Mouse (Mus musculus) heart, postnatal 14 days (tissue): ENCODE results near the gene Anapc11. TPM values are rescaled to one million over a fixed set of nuclear protein-coding genes. Genes with fewer than 3 reads are reported as not detected.
A peak's percentile ranks its signal among the peaks of the same experiment; 100 is the strongest.
"Not testable (repeated sequence)": the region's sequence is repeated elsewhere in the genome, so short reads cannot be mapped to it uniquely, and the experiment has no call there.

Experiments used
- DNase-seq, 2 experiments: peaks; one replicate each; pipeline ENCODE4 v3.0.0; 2021 to 2022
- intact Hi-C: fragments of 180-260 bp; cut with DNase I; formaldehyde crosslinking; loops from one replicate; pipeline ENCODE4 v1.15.1; 2025
- long read RNA-seq, 2 experiments: library from polyadenylated mRNA; stranded (forward); transcript quantifications; one replicate each; pipeline ENCODE4 v2.0.0; 2021
- total RNA-seq, 2 experiments: library from RNA; stranded (reverse); gene quantifications; 2 replicates each; pipeline ENCODE4 v1.2.3; 2021

The Anapc11 gene
- 10 to 100 TPM; 86.2 to 87.5 TPM for total RNA-seq
- long read RNA-seq, experiment 1, transcript Anapc11-202 (3 exons, 962 nt): minor isoform, 9 of 76 reads
- long read RNA-seq, experiment 1, transcript Anapc11-201 (3 exons, 3,229 nt): major isoform, 65 of 76 reads
- long read RNA-seq, experiment 1, partial matches to known transcripts: 1 of 76 reads
- long read RNA-seq, experiment 1, other reads (novel, unspliced or antisense): 1 of 76 reads
- long read RNA-seq, experiment 2, transcript Anapc11-202 (3 exons, 962 nt): minor isoform, 11 of 100 reads
- long read RNA-seq, experiment 2, transcript Anapc11-201 (3 exons, 3,229 nt): major isoform, 85 of 100 reads
- long read RNA-seq, experiment 2, partial matches to known transcripts: 4 of 100 reads
- long read RNA-seq, experiment 2, other reads (novel, unspliced or antisense): 0 of 100 reads

DNA sequence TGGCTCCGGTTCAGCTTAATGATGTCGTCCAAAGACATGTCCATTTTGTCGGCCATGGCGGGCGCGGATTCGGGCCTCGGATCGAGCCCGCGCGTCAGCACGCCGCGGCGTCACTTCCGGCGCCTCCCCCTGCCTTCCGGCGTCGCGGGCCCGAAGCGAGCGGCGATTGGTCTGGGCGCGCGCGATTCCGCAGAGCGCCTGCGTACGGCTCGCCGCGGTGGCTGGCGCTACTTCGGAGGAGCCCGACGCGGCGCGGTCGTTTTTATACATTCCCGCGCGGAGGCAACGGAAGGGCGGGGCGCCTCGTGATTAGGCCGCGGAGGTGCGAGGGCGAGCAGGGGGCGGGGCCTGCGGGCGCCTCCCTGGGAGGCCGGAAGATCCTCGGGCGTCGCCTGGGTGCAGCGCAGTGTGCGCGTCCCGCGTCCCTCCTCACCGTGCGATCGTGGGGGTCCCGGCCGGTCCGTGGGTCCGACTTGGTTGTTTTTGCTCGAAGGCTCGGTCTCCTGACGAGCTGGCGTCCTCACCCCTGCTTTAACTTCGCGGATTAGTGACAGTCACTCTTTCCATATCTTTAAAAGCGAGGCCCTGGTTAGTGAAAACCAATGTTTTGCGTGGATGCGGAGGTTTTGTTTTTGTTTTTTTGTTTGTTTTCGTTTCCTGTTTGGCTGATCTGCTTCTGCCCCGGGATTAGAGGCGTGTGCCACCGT is at the start of gene Anapc11, which contains the start of gene Alyref:
Gene Anapc11, plus strand, starts transcription at position 139 of the 707 bp plus-strand sequence.
Gene Alyref, minus strand, starts transcription at position 83 of the 707 bp plus-strand sequence.
- intact Hi-C loops: no loop called here

DNA sequence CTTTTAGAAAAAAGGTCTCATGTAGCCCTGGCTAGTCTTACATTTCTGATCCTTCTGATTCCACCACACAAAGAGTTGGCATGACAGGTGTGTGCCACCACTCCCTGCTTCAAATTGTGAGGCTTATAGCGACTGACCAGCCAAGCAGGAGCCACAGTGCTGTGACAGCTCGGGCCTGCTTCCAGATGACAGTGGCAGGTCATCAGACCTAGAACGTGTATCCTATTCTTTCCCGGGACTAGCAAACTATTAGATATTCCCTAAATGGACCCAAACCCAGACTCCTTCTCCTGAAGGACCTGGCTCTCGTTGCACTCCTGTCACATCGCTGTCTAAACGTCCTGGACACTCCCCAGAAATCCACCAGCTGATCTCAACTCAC is 49.4 kb upstream of the Anapc11 start:
- DNase-seq: no peak
- intact Hi-C loops: loop anchor here (2.0 kb wide), 1 partner anchor 28 kb away; no protein-coding TSS in a partner anchor

More for the DNA sequence above, at the start of gene Anapc11, which contains the start of gene Alyref:
- peak; percentile 97 to 98 for DNase-seq

DNA sequence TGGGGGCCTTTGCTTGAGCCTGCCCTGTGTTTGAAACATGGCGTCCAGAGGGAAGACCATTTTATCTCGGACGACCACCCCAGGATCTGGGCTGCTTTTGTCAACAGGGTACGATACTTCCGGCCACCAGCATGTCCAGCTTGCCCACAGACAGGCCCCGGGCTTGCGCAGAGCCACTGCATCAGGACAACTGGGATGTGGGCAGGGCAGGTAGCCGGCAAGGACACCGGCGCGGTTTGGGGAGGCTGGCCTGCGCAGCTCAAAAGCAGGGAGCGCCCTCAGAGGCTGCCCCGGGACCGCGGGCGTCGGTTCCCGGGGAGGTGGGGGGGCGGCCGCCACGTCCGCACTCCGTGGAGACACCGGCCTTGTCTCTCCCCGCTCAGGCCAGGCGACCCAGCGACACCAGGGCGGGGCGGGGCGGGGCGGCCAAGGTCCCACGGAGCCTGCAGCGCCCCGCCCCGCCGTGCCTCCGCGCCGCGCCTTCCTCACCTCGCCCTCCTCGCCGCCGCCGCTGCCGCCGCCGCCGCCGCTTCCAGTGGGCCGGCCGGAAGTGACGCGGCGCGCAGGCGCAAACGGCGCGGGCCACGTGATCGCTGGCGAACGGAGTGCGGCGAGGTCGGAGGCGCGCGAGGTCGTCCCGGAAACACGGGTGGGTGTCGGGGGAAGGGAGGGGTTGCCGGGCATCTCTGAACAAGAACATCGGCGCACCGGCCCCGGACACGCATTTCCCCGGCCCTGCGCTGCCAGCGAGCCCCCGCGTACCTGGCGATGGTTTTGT is 48.9 kb upstream of the Anapc11 start, which contains the start of gene Mcrip1:
Gene Mcrip1, minus strand, starts transcription at position 560 of the 778 bp plus-strand sequence.
- DNase-seq: peak; percentile 97 to 98
- intact Hi-C loops: loop anchor here (2.0 kb wide), 1 partner anchor 29 kb away; no protein-coding TSS in a partner anchor

DNA sequence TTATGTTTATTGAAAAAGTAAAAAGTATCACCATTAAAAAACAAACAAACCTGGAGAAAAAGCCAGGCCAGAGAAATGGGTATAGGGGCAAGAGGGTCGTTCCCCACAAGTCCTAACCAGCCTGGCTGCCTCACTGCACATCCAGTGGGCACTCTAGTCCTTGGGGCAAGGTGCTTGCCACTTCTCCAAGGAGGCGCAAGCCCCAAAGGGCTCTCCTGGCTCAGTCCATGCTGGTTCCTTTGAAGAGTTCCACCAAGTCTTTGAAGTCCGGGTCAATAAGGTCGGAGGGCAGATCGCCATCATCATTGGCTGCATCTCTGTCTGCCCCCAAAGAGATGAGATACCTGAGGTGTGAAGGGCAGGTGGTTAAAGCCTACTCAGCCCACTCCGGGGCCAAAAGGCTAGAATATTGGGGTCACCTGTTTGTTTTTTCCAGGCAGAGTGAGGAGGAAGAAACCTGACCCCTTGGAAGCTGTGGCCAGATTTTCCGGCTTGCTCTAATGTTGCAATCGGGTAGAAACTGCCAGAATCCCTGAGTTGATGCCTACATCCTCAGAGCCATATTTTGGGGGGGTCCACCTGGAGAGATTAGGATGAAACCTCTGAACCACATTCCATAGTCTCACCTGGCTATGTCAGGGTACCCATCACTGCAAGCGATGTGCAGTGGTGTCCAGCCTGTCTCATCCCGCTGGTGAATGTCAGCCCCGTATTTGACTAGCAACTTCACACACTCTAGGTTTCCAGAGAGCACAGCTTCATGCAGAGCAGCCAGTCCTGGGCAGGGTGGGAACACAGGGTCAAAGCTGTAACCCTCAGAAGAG is 48.0 kb upstream of the Anapc11 start:
- no peak for DNase-seq
- intact Hi-C loops: loop anchor here (2.0 kb wide), 1 partner anchor 29 kb away; no protein-coding TSS in a partner anchor

DNA sequence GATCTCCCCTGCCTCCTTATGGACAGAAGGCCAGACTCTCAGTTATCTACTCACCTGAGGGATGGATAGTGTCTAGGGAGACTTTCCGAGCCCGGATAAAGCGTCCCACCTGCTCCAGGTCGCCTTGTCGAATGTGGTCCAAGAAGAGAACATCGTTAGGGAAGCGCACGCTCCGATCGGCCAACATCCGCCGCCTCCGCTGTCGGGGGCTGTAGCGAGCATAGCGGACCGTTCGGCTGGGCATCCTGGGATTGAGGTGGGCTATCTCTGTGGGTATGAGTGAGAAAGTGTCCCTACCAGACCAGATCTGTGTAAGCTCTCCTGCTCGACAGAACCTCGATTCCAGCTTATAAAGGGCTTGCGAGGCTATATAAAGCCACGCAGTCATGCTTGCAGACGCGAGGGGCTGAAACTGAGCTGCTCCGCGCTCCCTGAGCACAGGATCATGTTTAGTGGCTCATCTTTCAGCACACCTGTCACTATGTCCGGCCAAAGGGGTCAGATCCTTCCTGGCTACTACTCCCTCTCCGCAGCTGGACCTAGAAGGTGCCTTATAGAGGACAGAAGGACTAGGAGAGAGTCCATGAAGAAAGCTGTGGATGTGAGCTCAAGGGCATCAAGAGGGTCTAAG is 47.3 kb upstream of the Anapc11 start, which contains the start of gene Ppp1r27:
Gene Ppp1r27, minus strand, starts transcription at position 323 of the 631 bp plus-strand sequence.
- no peak for DNase-seq
- intact Hi-C loops: no loop called here

DNA sequence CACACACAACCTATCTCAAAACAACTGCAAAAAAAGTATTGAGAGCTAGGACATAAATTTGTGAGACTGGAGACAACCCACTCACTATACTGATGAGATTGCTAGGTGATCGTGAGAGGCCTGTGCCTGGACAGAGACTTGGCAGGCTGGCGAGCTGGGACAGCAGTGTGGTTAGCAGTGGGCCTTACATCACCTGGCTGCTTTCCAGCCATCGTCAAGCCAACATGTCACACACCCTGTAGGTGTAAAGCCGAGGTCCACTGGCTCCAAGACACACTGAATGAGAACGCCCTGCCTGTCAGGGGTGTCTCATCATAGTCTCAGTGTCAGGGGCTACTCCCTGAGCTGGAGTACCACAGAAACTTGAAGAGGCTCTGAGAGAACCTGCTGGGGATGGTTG is 45.5 kb upstream of the Anapc11 start:
- intact Hi-C loops: no loop called here
- no peak for DNase-seq

DNA sequence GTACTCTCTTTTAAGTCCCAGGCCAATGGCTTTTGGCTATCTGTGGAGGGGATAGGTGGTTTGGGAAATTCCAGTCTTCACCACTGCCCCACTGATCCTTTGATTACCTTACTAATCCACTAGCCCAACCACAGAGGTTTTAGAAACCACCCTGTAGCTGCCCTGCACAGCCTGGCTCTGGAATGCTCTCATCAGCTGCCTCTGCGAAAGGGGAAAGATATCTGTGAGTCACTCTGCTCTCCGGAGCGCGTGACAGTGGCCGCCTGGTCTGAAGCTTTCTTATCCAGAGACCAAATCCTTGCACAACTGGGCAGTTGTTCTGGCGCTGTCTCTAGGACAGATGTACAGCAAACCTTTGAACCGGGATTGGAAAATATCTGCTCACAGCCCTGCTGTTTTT is 43.4 kb upstream of the Anapc11 start:
- intact Hi-C loops: no loop called here
- no peak for DNase-seq

DNA sequence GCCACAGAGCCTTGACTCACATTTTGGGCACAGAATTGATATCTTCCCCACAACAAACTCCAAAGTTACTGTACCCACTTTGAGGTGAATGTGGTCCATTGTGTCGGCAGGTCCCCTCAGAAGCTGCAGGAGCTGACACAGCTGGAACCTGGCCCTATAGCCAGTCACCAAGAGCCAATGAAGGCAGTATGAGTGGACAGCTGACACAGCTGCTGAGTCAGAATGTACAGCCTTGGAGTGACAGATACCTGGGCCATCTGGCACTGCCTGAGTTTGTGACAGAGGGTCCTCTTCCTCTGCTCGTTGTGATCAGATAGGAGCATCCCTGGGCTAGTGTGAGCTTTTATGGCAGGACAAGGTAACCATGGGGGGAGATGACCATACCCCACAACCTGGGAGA is 43.0 kb upstream of the Anapc11 start:
- intact Hi-C loops: no loop called here
- no peak for DNase-seq

DNA sequence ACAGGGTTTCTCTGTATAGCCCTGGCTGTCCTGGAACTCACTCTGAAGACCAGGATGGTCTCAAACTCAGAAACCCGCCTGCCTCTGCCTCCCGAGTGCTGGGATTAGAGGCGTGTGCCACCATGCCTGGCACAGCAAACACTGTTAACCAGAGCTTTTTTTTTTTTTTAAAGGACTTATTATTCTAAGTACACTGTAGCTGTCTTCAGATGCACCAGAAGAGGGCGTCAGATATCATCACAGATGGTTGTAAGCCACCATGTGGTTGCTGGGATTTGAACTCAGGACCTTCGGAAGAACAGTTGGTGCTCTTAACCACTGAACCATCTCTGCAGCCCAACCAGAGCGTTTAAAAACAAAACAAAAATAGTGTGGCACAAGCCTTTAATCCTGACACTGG is 39.4 kb upstream of the Anapc11 start:
- DNase-seq, intact Hi-C loops: not testable (repeated sequence)

DNA sequence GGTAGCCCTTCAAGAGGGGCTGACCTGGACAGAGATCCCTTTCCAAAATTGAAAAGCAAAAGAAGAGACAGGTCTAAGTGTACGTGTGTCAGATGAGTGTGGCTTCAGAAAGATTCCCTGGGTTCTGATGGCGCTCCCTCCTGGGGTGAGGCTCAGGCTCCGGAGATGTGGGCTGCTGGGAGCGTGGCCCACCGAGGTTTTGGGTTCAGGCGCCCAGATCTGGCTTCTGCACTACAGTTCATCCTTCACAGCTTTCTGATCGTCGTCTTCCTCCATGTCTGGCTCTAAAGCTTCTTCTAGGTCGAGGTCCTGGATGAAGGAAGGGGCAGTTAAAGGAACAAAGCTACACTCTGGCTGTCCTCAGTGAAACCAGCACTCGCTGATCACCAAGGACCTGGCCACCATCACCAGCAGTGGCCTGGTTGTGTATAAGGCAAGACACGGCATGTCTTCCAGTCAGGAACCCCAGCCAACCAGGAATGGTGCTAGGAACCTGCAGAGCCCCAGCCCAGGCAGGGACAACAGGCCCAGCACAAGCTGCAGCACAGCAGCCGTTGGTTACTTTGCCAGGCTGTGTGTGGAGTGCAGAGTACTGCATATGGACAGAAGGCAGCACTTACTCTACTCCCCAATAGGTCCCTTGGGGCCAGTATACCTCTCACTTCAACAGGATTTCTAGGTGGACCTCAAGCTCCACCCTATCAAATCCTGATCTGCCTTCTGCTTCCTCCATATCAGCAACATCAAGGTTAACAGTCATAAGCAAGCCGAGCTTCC is 37.1 kb upstream of the Anapc11 start:
- no peak for DNase-seq
- intact Hi-C loops: no loop called here

DNA sequence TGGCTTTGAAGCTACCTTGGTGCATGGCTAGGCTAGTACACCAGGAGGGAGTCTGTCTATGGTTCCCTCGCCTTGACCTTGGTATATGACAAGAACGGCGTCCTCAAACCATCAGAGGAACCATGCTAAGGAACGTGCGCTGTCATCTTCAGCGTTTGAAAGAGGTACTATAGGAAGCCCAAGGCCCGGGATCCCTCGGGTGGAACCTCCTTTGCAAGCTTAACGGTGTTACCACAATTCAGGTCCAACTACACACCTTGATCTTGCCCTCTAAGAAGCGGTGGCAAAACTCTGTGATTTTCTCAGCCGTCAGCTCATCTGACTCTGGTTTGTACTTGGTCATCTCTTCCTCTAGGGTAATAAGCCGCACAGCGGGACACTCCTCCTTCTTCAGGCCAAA is 35.3 kb upstream of the Anapc11 start:
- intact Hi-C loops: no loop called here
- DNase-seq: no peak

DNA sequence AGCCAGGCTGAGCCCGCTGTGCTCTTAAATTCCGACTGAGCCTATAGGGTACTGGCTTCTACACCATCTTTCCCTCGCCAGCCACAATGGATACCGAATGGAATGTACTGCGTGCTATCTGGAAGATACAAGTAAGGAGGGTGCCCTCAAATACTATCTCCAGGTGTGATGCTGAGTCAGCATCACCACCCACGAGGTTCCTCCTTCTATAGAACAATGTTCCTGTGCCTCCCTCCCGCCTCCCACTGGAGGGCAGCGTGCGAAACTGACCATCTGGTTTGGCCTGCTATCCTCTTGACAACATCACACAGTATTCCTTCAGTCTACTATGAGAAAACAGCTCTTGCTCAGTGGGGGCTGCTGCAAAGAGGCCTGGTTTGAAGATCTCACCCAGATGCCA is 33.1 kb upstream of the Anapc11 start:
- DNase-seq: no peak
- intact Hi-C loops: no loop called here

DNA sequence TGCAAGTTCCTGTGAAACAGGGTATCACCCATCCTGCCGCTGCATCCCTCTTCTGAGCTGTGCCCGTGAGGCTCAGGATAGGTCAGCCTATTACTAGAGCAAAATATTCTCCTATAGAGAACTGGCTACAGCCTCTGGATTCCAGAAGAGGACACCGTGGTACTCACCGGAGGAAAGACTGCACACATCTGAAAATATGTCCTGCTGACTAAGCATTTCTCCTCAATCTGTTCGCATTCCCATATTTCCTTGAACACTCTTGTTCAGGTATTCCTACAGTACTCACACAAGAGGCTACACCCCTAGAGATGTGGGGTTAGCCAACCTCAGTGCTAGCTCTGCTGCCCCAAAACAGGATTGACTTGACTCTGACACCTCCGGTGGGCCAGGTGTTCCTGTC is 29.9 kb upstream of the Anapc11 start:
- intact Hi-C loops: no loop called here
- no peak for DNase-seq

DNA sequence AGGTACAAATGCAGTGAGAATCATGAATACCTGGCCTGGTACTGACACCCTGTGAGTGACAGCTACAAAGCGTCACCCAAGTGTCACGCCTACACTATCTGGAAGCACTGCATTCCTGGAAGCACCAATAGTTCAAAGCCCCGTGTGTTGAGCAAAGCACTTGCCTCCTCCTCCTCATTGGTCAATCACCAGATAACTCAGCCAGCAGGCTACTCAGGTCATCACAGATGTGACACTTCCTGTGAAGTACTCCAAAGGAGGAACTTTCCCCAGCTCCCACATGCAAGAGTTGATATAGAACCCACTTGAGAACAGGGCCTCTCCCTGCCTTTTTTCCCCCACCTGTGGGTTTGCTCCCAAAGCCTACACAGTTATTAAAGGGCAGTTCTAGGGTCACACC is 27.1 kb upstream of the Anapc11 start:
- no peak for DNase-seq
- intact Hi-C loops: no loop called here

DNA sequence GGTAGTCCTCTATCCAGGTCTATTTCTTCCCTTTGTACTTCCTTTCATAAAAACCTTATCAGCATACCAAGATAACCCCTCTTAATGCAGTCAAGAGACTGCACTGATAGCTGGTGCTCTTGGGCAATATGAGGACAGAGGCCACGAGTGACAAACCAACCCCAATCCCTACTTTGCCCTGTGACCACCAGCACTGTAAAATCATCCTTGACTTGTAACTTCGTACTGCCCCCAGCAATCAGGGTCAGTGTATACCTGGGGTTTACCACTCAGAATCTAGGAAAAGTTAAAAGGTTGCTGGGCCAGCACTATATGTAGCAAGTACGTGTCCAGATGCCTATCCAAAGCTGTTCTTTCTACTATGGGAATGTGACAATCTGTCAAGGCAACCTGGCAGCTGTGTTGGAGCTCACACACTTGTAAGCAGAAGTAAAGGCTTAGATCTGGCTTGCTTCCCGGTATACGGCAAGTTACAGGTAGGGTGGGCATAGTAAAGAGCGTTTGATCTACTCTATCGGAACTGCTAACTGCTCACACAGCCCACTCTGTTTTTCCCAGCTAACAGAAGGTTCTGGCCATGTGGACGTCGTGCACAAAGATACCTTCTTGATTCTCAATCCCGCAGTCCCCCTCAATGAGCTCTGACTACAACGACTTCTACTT is 26.3 kb upstream of the Anapc11 start:
- no peak for DNase-seq
- intact Hi-C loops: no loop called here

DNA sequence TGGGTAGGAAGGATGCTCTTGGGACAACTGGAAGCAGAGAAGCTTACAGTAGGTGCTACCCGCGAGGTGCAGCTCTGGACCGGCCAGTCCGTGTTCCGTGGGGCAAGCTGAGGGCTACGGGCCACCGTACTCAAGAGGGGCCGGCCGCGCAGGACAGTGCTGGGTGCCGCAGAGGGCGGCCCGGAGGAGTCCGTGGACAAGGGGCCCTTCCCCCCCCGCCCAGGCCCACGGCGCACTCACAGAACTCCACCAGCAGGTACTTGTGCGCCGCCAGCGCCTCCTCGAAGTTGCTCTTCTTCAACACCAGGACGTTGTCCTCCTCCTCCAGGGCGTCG is 25.8 kb upstream of the Anapc11 start:
- DNase-seq: no peak
- intact Hi-C loops: no loop called here

DNA sequence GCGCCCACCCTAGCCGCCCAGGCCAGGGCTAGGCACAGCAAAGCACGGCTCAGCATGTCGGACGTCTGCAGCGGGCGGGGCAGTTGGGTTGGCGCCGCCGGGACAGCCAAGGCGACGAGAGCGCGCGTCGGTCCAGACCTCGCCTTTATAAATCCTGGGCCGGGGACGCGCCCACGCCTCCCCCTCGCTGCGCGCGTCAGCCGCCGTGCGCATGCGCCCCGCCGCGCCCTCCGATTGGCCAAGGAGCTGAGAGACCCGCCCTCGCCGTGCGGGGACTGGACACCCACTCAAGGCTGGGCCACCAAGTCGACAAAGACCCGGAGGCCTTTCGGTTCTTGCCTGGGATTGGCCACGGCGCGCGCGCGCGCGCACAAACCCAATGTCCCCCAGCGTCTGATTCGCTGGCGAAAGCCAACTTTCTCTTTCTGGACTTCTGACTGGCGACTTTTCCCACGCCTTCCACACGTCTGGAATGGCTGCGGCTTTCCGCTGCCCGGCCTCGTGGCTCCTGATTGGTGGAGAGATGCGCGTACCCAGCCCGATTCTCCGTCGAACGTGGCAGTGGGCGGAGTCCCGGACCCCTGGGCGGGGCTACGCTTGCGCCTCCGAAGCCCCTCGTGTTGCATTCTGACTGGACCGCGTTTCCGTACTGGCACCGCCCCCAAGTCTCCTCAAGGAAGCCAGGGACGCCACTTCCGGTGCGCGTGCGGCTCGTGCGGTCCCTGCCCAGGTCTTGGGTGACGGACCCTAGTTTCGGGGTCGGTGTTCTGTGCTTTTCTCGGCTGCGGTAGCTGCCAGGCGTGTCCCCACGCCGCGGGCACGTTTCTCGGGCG is 25.3 kb upstream of the Anapc11 start, which contains the start of gene P4hb:
Gene P4hb, minus strand, starts transcription at position 502 of the 833 bp plus-strand sequence.
- intact Hi-C loops: no loop called here
- DNase-seq: peak; percentile 100
